Mouse (Mus musculus) thymus, adult 2 months (tissue): ENCODE measurements around the gene Olfr924. TPM values are rescaled to one million over a fixed set of nuclear protein-coding genes. Genes with fewer than 3 reads are reported as not detected.

Source experiments
- DNase-seq: peaks from one replicate; pipeline ENCODE4 v3.0.0; 2021
- H3K27ac ChIP-seq: fragments of 200-500 bp; 2 replicates; pipeline ENCODE4 v1.5.1; 2012; ENCODE audit warnings: low read length, control low read depth; ENCODE audit not compliant: control insufficient read depth, insufficient read depth
- H3K27me3 ChIP-seq: fragments of 200-500 bp; 2 replicates; pipeline ENCODE4 v1.6.1; 2012; ENCODE audit warnings: mild to moderate bottlenecking, low read length, moderate library complexity, mixed read lengths; ENCODE audit not compliant: control insufficient read depth, insufficient read depth
- H3K36me3 ChIP-seq: fragments of 200-500 bp; 2 replicates; pipeline ENCODE4 v1.6.1; 2012; ENCODE audit warnings: mild to moderate bottlenecking, low read length, moderate library complexity; ENCODE audit not compliant: control insufficient read depth, insufficient read depth
- H3K4me1 ChIP-seq: fragments of 200-500 bp; replicated peaks from 2 replicates; pipeline ENCODE4 v1.6.1; 2012; ENCODE audit warnings: low read length; ENCODE audit not compliant: control insufficient read depth, insufficient read depth
- H3K4me3 ChIP-seq: fragments of 200-500 bp; 2 replicates; pipeline ENCODE4 v1.5.1; 2012; ENCODE audit warnings: mild to moderate bottlenecking, low read length, control low read depth, moderate library complexity; ENCODE audit not compliant: control insufficient read depth, insufficient read depth
- CTCF ChIP-seq: fragments of 200-500 bp; IDR thresholded peaks from 2 replicates; pipeline ENCODE4 v1.5.1; 2012; ENCODE audit warnings: mild to moderate bottlenecking, control low read depth, low read length, moderate library complexity, borderline replicate concordance; ENCODE audit not compliant: control insufficient read depth, poor library complexity, insufficient read depth; ENCODE audit errors: extremely low read depth
- POLR2A ChIP-seq: fragments of 200-500 bp; IDR thresholded peaks from 2 replicates; pipeline ENCODE4 v1.6.1; 2012; ENCODE audit warnings: mild to moderate bottlenecking, low read length, control low read depth, moderate library complexity; ENCODE audit not compliant: control insufficient read depth, poor library complexity, insufficient read depth; ENCODE audit errors: extremely low read depth
- WGBS: fragments of 180-500 bp; shearing (Covaris S2); methylation state at CpG from one replicate; pipeline ENCODE4 v1.1.7; 2018; 5-methylcytosine and 5-hydroxymethylcytosine counted together
- polyA plus RNA-seq: library from polyadenylated mRNA; depleted of rRNA; stranded (reverse); fragments of >200 nt; gene quantifications from 2 replicates; pipeline ENCODE4 v1.2.3, GENCODE M21; 2012; rRNA removed

Olfr924 gene
- polyA plus RNA-seq, 1 experiment, result not detected

- H3K27me3 ChIP-seq, result no peaks in the 10 kb centered on the region
- H3K27ac ChIP-seq, result no peak within 1 kb of the TSS
- WGBS, result 94% methylated on average over 2 of the region's 2 CpGs
- TF ChIP-seq CTCF, result no peak
- TF ChIP-seq POLR2A, result no peak
- no peaks in the 10 kb centered on the region for H3K4me1 ChIP-seq
- no peak within 1 kb of the TSS for H3K4me3 ChIP-seq
- H3K36me3 ChIP-seq, result no peaks in the 10 kb centered on the region
- DNase-seq, result no peak
Observed at GRCm38 (mm10) chr9:38876826-38877225, 32.6 kb downstream of the Olfr924 start, which contains the start of gene Olfr926. Gene Olfr926, plus strand, starts transcription at chr9:38877126.

Other genes starting within 250 kb of the Olfr924 start
- gene Olfr914, start 239.3 kb upstream of the Olfr924 start, polyA plus RNA-seq, result not detected in 2 replicates
- not detected in 2 replicates for gene Olfr916, start 184.6 kb upstream of the Olfr924 start, polyA plus RNA-seq
- gene Olfr917, start 178.6 kb upstream of the Olfr924 start, polyA plus RNA-seq, result not detected in 2 replicates
- not detected in 2 replicates for gene Olfr918, start 169.8 kb upstream of the Olfr924 start, polyA plus RNA-seq
- not detected in 2 replicates for gene Olfr919, start 140.8 kb upstream of the Olfr924 start, polyA plus RNA-seq
- gene Vwa5a, start 126.2 kb upstream of the Olfr924 start, polyA plus RNA-seq, result 12.9 and 18.8 TPM in 2 replicates
- 0.19 and 0.51 TPM in 2 replicates for gene Olfr920, start 92.2 kb upstream of the Olfr924 start, polyA plus RNA-seq
- gene Olfr921, start 71.4 kb upstream of the Olfr924 start, polyA plus RNA-seq, result 0.08 TPM in 1 of 2 replicates, not detected in the other
- gene Olfr922, start 29.8 kb upstream of the Olfr924 start, polyA plus RNA-seq, result not detected in 2 replicates
- gene Olfr923, start 17.9 kb upstream of the Olfr924 start, polyA plus RNA-seq, result not detected in 2 replicates
- not detected in 2 replicates for gene Olfr26, start 10.6 kb downstream of the Olfr924 start, polyA plus RNA-seq
- gene Olfr926, start 32.7 kb downstream of the Olfr924 start, polyA plus RNA-seq, result not detected in 2 replicates
- not detected in 2 replicates for gene Olfr930, start 85.4 kb downstream of the Olfr924 start, polyA plus RNA-seq
- not detected in 2 replicates for gene Olfr933, start 127.9 kb downstream of the Olfr924 start, polyA plus RNA-seq
- not detected in 2 replicates for gene Olfr934, start 143.9 kb downstream of the Olfr924 start, polyA plus RNA-seq
- not detected in 2 replicates for gene Olfr935, start 155.2 kb downstream of the Olfr924 start, polyA plus RNA-seq
- not detected in 2 replicates for gene Olfr146, start 178.9 kb downstream of the Olfr924 start, polyA plus RNA-seq
- not detected in 2 replicates for gene Olfr937, start 220.5 kb downstream of the Olfr924 start, polyA plus RNA-seq
- not detected in 2 replicates for gene Olfr938, start 234.4 kb downstream of the Olfr924 start, polyA plus RNA-seq